Mouse (Mus musculus) lung, postnatal 0 days (tissue): ENCODE measurements at regions not wholly inside any gene's neighbourhood (a gene's known extent, or its start where the extent isn't known, plus 50 kb on each side); places are given as distances from the start of the nearest gene placed in this dataset.
A peak's percentile ranks its signal among the peaks of the same experiment; 100 is the strongest.

Experiments
- ATAC-seq: fragments of 200-750 bp; cut with Nextera tagmentation; 2 replicates; pipeline ENCODE4 v1.8.0; 2017; ENCODE audit warnings: moderate library complexity
- DNase-seq: peaks from one replicate; pipeline ENCODE4 v3.0.0-alpha.2; 2016; ENCODE audit warnings: low spot score
- H3K27ac ChIP-seq: fragments of 300-500 bp; sonication (generic); 2 replicates; pipeline ENCODE4 v1.5.1; 2014; ENCODE audit warnings: antibody characterized with exemption, mild to moderate bottlenecking, low read length, mixed read lengths
- H3K27me3 ChIP-seq: fragments of 300-500 bp; sonication (generic); replicated peaks from 2 replicates; pipeline ENCODE4 v1.6.1; 2014; ENCODE audit warnings: low read length, mixed read lengths; ENCODE audit not compliant: insufficient read depth
- H3K36me3 ChIP-seq: fragments of 300-500 bp; sonication (generic); 2 replicates; pipeline ENCODE4 v1.6.1; 2014; ENCODE audit warnings: low read length, mixed read lengths; ENCODE audit not compliant: insufficient read depth
- H3K4me1 ChIP-seq: fragments of 300-500 bp; sonication (generic); 2 replicates; pipeline ENCODE4 v1.6.1; 2014; ENCODE audit warnings: antibody characterized with exemption, low read depth, low read length, mixed read lengths; ENCODE audit not compliant: insufficient read depth
- H3K4me2 ChIP-seq: fragments of 300-500 bp; sonication (generic); replicated peaks from 2 replicates; pipeline ENCODE4 v1.6.1; 2014; ENCODE audit warnings: low read depth, mild to moderate bottlenecking, low read length, moderate library complexity, mixed read lengths
- H3K4me3 ChIP-seq: fragments of 300-500 bp; sonication (generic); 2 replicates; pipeline ENCODE4 v1.5.1; 2014; ENCODE audit warnings: low read depth, low read length
- H3K9ac ChIP-seq: fragments of 300-500 bp; sonication (generic); replicated peaks from 2 replicates; pipeline ENCODE4 v1.6.1; 2014; ENCODE audit warnings: low read depth, mild to moderate bottlenecking
- H3K9me3 ChIP-seq: fragments of 300-500 bp; sonication (generic); 2 replicates; pipeline ENCODE4 v1.6.1; 2016; ENCODE audit warnings: low read length, mixed read lengths
- CTCF ChIP-seq: IDR thresholded peaks from 2 replicates; pipeline ENCODE4 v1.5.1; 2016; ENCODE audit warnings: antibody characterized with exemption, mild to moderate bottlenecking
- EP300 ChIP-seq: IDR thresholded peaks from 2 replicates; pipeline ENCODE4 v1.6.1; 2016; ENCODE audit warnings: antibody characterized with exemption, mild to moderate bottlenecking, control low read depth
- WGBS: fragments of 180-500 bp; shearing (Covaris S2); extraction: QIAGEN DNeasy Blood & Tissue Kit; methylation state at CpG from one replicate; pipeline ENCODE4 v1.1.7; 2014; 5-methylcytosine and 5-hydroxymethylcytosine counted together

- Histone ChIP-seq H3K36me3 (no peaks in the 10 kb centered on the region), H3K9ac (no peak overlapping the region), H3K4me2 (no peak overlapping the region), H3K27ac (no peak overlapping the region), H3K9me3 (no peaks in the 10 kb centered on the region), H3K27me3 (no peaks in the 10 kb centered on the region), H3K4me3 (no peak overlapping the region), H3K4me1 (no peaks in the 10 kb centered on the region)
- no peak for ATAC-seq
- 26% methylated on average over 7 of the region's 7 CpGs for WGBS
- no peak for DNase-seq
- TF ChIP-seq CTCF (no peak), EP300 (no peak)
These were observed 114.4 kb downstream of the Lca5 start for GRCm38 (mm10) chr9:83326437-83327086.

- Histone ChIP-seq H3K9me3 (no peaks in the 10 kb centered on the region), H3K27ac (no peak overlapping the region), H3K36me3 (no peaks in the 10 kb centered on the region), H3K27me3 (no peaks in the 10 kb centered on the region), H3K4me3 (no peak overlapping the region), H3K9ac (no peak overlapping the region), H3K4me2 (no peak overlapping the region), H3K4me1 (no peaks in the 10 kb centered on the region)
- WGBS, result 18% methylated on average over 6 of the region's 6 CpGs
- no peak for ATAC-seq
- no peak for DNase-seq
- TF ChIP-seq CTCF, result no peak
- TF ChIP-seq EP300, result no peak
These were observed 115.0 kb downstream of the Lca5 start for GRCm38 (mm10) chr9:83325910-83326309.

GRCm38 (mm10) chr9:83324336-83324735 lies 116.6 kb downstream of the Lca5 start:
- peak; percentile 57; the same call in 1 of the 2 replicates for ATAC-seq

GRCm38 (mm10) chr9:83322991-83323583 lies 117.8 kb downstream of the Lca5 start:
- no peak overlapping the region for H3K27ac ChIP-seq
- no peaks in the 10 kb centered on the region for H3K9me3 ChIP-seq
- H3K27me3 ChIP-seq, result no peaks in the 10 kb centered on the region
- WGBS, result 78% methylated on average over 8 of the region's 8 CpGs
- H3K9ac ChIP-seq, result no peak overlapping the region
- no peak for TF ChIP-seq EP300
- TF ChIP-seq CTCF, result no peak
- H3K36me3 ChIP-seq, result no peaks in the 10 kb centered on the region
- no peak overlapping the region for H3K4me3 ChIP-seq
- no peak overlapping the region for H3K4me2 ChIP-seq
- no peaks in the 10 kb centered on the region for H3K4me1 ChIP-seq
- ATAC-seq (no peak), DNase-seq (no peak)

More at GRCm38 (mm10) chr9:83324336-83324735, 116.6 kb downstream of the Lca5 start:
- Histone ChIP-seq H3K36me3 (no peaks in the 10 kb centered on the region), H3K9ac (no peak overlapping the region), H3K4me2 (no peak overlapping the region), H3K9me3 (no peaks in the 10 kb centered on the region), H3K27ac (no peak overlapping the region), H3K4me1 (no peaks in the 10 kb centered on the region), H3K27me3 (no peaks in the 10 kb centered on the region), H3K4me3 (no peak overlapping the region)
- TF ChIP-seq EP300 (no peak), CTCF (no peak)
- WGBS, result 50% methylated on average over 3 of the region's 3 CpGs
- peak; percentile 64 for DNase-seq

- ATAC-seq, result no peak
- TF ChIP-seq EP300, result no peak
- TF ChIP-seq CTCF, result no peak
These were observed 119.1 kb downstream of the Lca5 start for GRCm38 (mm10) chr9:83321793-83322192.

GRCm38 (mm10) chr9:83320834-83321233 lies 120.1 kb downstream of the Lca5 start:
- Histone ChIP-seq H3K4me3 (no peak overlapping the region), H3K4me1 (no peaks in the 10 kb centered on the region), H3K9ac (no peak overlapping the region), H3K36me3 (no peaks in the 10 kb centered on the region), H3K27me3 (no peaks in the 10 kb centered on the region), H3K4me2 (no peak overlapping the region), H3K9me3 (no peaks in the 10 kb centered on the region), H3K27ac (no peak overlapping the region)
- ATAC-seq, result no peak
- no peak for DNase-seq
- TF ChIP-seq CTCF (no peak), EP300 (no peak)
- WGBS, result 34% methylated on average over 4 of the region's 4 CpGs

More at GRCm38 (mm10) chr9:83321793-83322192, 119.1 kb downstream of the Lca5 start:
- H3K9me3 ChIP-seq, result no peaks in the 10 kb centered on the region
- no peak overlapping the region for H3K4me2 ChIP-seq
- H3K27ac ChIP-seq, result no peak overlapping the region
- H3K9ac ChIP-seq, result no peak overlapping the region
- no peaks in the 10 kb centered on the region for H3K4me1 ChIP-seq
- DNase-seq, result no peak
- no peak overlapping the region for H3K4me3 ChIP-seq
- H3K27me3 ChIP-seq, result no peaks in the 10 kb centered on the region
- H3K36me3 ChIP-seq, result no peaks in the 10 kb centered on the region
